Mouse (Mus musculus): Measurements from ENCODE around the gene Adam6a. TPM values are rescaled to one million over a fixed set of nuclear protein-coding genes. Genes with fewer than 3 reads are reported as not detected.

Gene Adam6a
- not detected for total RNA-seq (2023)

DNA sequence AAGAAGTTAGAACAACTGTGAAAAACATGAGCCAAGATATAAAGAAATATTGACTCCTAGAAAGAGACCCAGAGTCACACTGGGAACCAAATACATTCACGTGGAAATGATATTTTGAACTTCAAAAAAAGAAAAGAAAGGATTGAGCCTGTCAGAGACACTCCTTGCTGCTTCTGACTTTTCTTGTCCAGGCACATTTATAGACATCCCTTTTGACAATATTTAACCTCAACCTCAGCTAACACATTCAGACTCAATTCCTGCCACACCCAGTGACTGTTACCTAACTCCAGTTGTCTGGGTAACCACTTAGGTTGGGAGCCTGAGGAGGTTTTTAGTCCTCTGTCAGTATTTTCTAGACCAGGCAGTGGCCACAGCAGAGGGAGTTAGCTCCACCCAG, at the start of gene Adam6a:
Gene Adam6a, plus strand, starts transcription at position 301 of the 400 bp plus-strand sequence.

Other genes starting within 250 kb of the Adam6a start
- gene Adam6b, start 54.4 kb upstream of the Adam6a start, total RNA-seq (2023), result not detected